Mouse (Mus musculus) liver, embryonic 16.5 days (tissue): ENCODE results near the gene Krtap14. TPM values are rescaled to one million over a fixed set of nuclear protein-coding genes. Genes with fewer than 3 reads are reported as not detected.

Experiments
- ATAC-seq: fragments of 200-750 bp; cut with Nextera tagmentation; 2 replicates; pipeline ENCODE4 v1.8.0; 2017; ENCODE audit warnings: low read depth, mild to moderate bottlenecking, moderate number of reproducible peaks, moderate library complexity
- H3K27ac ChIP-seq: fragments of 300-500 bp; sonication (generic); 2 replicates; pipeline ENCODE4 v1.5.1; 2014; ENCODE audit warnings: mild to moderate bottlenecking, low read length
- H3K27me3 ChIP-seq: fragments of 300-500 bp; sonication (generic); 2 replicates; pipeline ENCODE4 v1.6.1; 2014; ENCODE audit warnings: low read depth, low read length, mixed read lengths; ENCODE audit not compliant: control insufficient read depth, insufficient read depth
- H3K36me3 ChIP-seq: fragments of 300-500 bp; sonication (generic); 2 replicates; pipeline ENCODE4 v1.6.1; 2014; ENCODE audit warnings: mild to moderate bottlenecking; ENCODE audit not compliant: control insufficient read depth, insufficient read depth
- H3K4me1 ChIP-seq: fragments of 300-500 bp; sonication (generic); 2 replicates; pipeline ENCODE4 v1.6.1; 2014; ENCODE audit warnings: low read depth, low read length, mixed read lengths; ENCODE audit not compliant: control insufficient read depth
- H3K4me2 ChIP-seq: fragments of 300-500 bp; sonication (generic); 2 replicates; pipeline ENCODE4 v1.6.1; 2014; ENCODE audit warnings: low read depth, low read length, mixed read lengths
- H3K4me3 ChIP-seq: fragments of 300-500 bp; sonication (generic); 2 replicates; pipeline ENCODE4 v1.5.1; 2014; ENCODE audit warnings: low read depth, mild to moderate bottlenecking, low read length
- H3K9ac ChIP-seq: fragments of 300-500 bp; sonication (generic); 2 replicates; pipeline ENCODE4 v1.6.1; 2014; ENCODE audit warnings: low read depth, low read length
- H3K9me3 ChIP-seq: fragments of 300-500 bp; sonication (generic); replicated peaks from 2 replicates; pipeline ENCODE4 v1.6.1; 2016; ENCODE audit warnings: low read length; ENCODE audit not compliant: control insufficient read depth
- WGBS: fragments of 180-500 bp; shearing (Covaris S2); extraction: QIAGEN DNeasy Blood & Tissue Kit; methylation state at CpG from one replicate; pipeline ENCODE4 v1.1.7; 2014; ENCODE audit not compliant: insufficient replicate concordance; 5-methylcytosine and 5-hydroxymethylcytosine counted together
- polyA plus RNA-seq: library from polyadenylated mRNA; unstranded; fragments of >200 nt; fragmentation: Nextera tagmentation; extraction: Ambion mirVana; gene quantifications from 2 replicates; pipeline ENCODE4 v1.2.1, GENCODE M21; 2015

Krtap14 gene
- polyA plus RNA-seq, 1 experiment from 2014 or later: not detected

DNA sequence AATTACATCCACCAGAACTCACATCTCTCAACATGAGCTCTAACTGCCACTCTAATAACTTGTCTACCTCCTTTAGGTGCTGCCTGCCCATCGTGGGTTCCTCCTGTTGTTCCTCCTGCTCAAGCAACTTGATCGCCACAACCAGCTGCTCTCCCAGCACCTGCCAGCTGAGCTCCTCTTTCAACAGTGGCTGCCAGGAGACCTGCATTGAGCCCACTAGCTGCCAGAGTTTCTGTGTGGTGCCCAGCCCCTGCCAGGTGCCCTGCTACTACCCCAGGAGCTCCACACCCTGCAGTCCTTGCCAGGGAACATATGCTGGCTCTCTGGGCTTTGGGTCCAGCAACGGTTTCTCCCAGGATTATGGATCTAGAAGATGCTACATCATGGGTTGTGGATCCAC, 5.9 kb downstream of the Krtap14 start, which contains the start of gene Krtap15:
Gene Krtap15 (plus strand): TSS at position 150 of the 400 bp plus-strand sequence.
- Histone ChIP-seq H3K4me1 (no peaks in the 10 kb centered on the region), H3K27ac (no peak within 1 kb of the TSS), H3K4me3 (no peak within 1 kb of the TSS), H3K27me3 (no peaks in the 10 kb centered on the region), H3K36me3 (no peaks in the 10 kb centered on the region), H3K4me2 (no peak within 1 kb of the TSS), H3K9ac (no peak within 1 kb of the TSS), H3K9me3 (no peaks in the 10 kb centered on the region)
- 50% methylated on average over 3 of the region's 3 CpGs for WGBS
- no peak for ATAC-seq

GRCm38 (mm10) chr16:88811827-88812226, 14.1 kb downstream of the Krtap14 start, which contains the start of gene Gm20741:
Gm20741 (minus strand) TSS chr16:88812220.
- no peak for ATAC-seq
- Histone ChIP-seq H3K36me3 (no peaks in the 10 kb centered on the region), H3K4me2 (no peak within 1 kb of the TSS), H3K4me3 (no peak within 1 kb of the TSS), H3K27me3 (no peaks in the 10 kb centered on the region), H3K9me3 (no peaks in the 10 kb centered on the region), H3K27ac (no peak within 1 kb of the TSS), H3K9ac (no peak within 1 kb of the TSS), H3K4me1 (no peaks in the 10 kb centered on the region)
- WGBS: 42% methylated on average over 2 of the region's 2 CpGs

DNA sequence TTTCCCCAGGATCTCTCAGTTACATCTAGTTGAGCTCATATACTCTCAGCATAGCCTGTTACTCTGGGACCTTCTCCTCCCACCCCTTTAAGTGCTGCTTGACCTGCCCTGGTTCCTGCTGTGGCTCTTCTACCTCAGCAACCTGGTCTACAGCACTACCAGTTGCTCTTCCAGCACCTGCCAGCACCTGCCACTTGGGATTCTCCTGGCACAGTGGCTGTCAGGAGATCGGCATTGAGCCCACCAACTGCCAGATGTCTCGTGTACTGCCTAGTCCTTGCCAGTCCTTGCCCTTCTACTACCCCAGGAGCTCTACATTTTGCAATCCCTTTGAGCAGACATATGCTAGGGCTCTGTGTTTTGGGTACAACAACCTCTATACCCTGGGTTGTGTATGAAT, 39.2 kb downstream of the Krtap14 start:
- H3K4me3 ChIP-seq: no peak overlapping the region
- no peak overlapping the region for H3K27ac ChIP-seq
- 47% methylated on average over 2 of the region's 2 CpGs for WGBS
- no peaks in the 10 kb centered on the region for H3K4me1 ChIP-seq
- no peak overlapping the region for H3K9ac ChIP-seq
- no peak overlapping the region for H3K4me2 ChIP-seq
- ATAC-seq: no peak
- H3K27me3 ChIP-seq: no peaks in the 10 kb centered on the region
- no peaks in the 10 kb centered on the region for H3K36me3 ChIP-seq
- no peaks in the 10 kb centered on the region for H3K9me3 ChIP-seq

DNA sequence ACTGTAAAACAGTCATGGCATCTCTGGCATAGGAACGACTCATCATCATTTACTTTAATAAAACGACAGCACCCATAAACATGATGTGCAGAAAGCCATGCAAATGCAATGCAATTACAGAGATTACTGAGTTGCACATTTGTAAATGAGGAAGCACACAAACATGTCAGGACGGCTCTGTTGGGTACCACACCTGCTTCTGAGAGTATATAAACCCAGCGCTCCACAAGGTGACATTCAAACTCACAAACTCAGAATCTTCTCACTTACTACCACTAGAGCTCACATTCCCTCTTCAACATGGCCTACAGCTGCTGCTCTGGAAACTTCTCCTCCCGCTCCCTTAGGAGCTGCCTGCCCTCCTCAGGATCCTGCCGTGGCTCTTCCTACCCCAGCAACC, 48.3 kb downstream of the Krtap14 start, which contains the start of gene Gm5965:
Gene Gm5965 (plus strand): TSS at position 301 of the 400 bp plus-strand sequence.
- H3K36me3 ChIP-seq: no peaks in the 10 kb centered on the region
- 58% methylated on average over 5 of the region's 6 CpGs for WGBS
- H3K4me3 ChIP-seq: no peak within 1 kb of the TSS
- no peak within 1 kb of the TSS for H3K27ac ChIP-seq
- no peaks in the 10 kb centered on the region for H3K27me3 ChIP-seq
- no peaks in the 10 kb centered on the region for H3K9me3 ChIP-seq
- ATAC-seq: no peak
- no peak within 1 kb of the TSS for H3K9ac ChIP-seq
- no peaks in the 10 kb centered on the region for H3K4me1 ChIP-seq
- H3K4me2 ChIP-seq: no peak within 1 kb of the TSS

- ATAC-seq: no peak
- WGBS: 52% methylated on average over 2 of the region's 2 CpGs
- no peak within 1 kb of the TSS for H3K9ac ChIP-seq
- no peak within 1 kb of the TSS for H3K4me2 ChIP-seq
- no peaks in the 10 kb centered on the region for H3K4me1 ChIP-seq
- no peaks in the 10 kb centered on the region for H3K9me3 ChIP-seq
- no peaks in the 10 kb centered on the region for H3K36me3 ChIP-seq
- H3K27me3 ChIP-seq: no peaks in the 10 kb centered on the region
- no peak within 1 kb of the TSS for H3K27ac ChIP-seq
- H3K4me3 ChIP-seq: no peak within 1 kb of the TSS
Observed at GRCm38 (mm10) chr16:88774106-88774505, 51.8 kb downstream of the Krtap14 start, which contains the start of gene 2310057N15Rik. 2310057N15Rik (minus strand) TSS chr16:88774206.

Other genes with a start within 250 kb of the Krtap14 start
- gene Krtap24-1, start 213.9 kb downstream of the Krtap14 start, polyA plus RNA-seq: not detected in 2 replicates
- gene 2310079G19Rik, start 198.5 kb downstream of the Krtap14 start, polyA plus RNA-seq: not detected in 2 replicates
- gene Krtap26-1, start 178.3 kb downstream of the Krtap14 start, polyA plus RNA-seq: not detected in 2 replicates
- gene Krtap27-1, start 154.5 kb downstream of the Krtap14 start, polyA plus RNA-seq: not detected in 2 replicates
- not detected in 2 replicates for gene 2310061N02Rik, start 118.2 kb downstream of the Krtap14 start, polyA plus RNA-seq
- gene Krtap13-1, start 97.3 kb downstream of the Krtap14 start, polyA plus RNA-seq: not detected in 2 replicates
- not detected in 2 replicates for gene Krtap13, start 74.5 kb downstream of the Krtap14 start, polyA plus RNA-seq
- 0.09 TPM in 1 of 2 replicates, not detected in the other for gene 2310034C09Rik, start 67.3 kb downstream of the Krtap14 start, polyA plus RNA-seq
- gene 2310057N15Rik, start 51.9 kb downstream of the Krtap14 start, polyA plus RNA-seq: not detected in 2 replicates
- not detected in 2 replicates for gene Gm5965, start 48.2 kb downstream of the Krtap14 start, polyA plus RNA-seq
- not detected in 2 replicates for gene Gm20741, start 13.9 kb downstream of the Krtap14 start, polyA plus RNA-seq
- not detected in 2 replicates for gene Krtap15, start 5.9 kb downstream of the Krtap14 start, polyA plus RNA-seq
- gene Krtap19-1, start 43.3 kb upstream of the Krtap14 start, polyA plus RNA-seq: not detected in 2 replicates
- gene Krtap19-2, start 48.1 kb upstream of the Krtap14 start, polyA plus RNA-seq: not detected in 2 replicates
- not detected in 2 replicates for gene Krtap19-3, start 51.9 kb upstream of the Krtap14 start, polyA plus RNA-seq
- not detected in 2 replicates for gene Krtap19-4, start 58.9 kb upstream of the Krtap14 start, polyA plus RNA-seq
- gene Krtap19-5, start 70.3 kb upstream of the Krtap14 start, polyA plus RNA-seq: not detected in 2 replicates
- not detected in 2 replicates for gene Krtap19-9b, start 106.1 kb upstream of the Krtap14 start, polyA plus RNA-seq
- not detected in 2 replicates for gene Krtap16-3, start 136.7 kb upstream of the Krtap14 start, polyA plus RNA-seq
- gene Krtap22-2, start 184.6 kb upstream of the Krtap14 start, polyA plus RNA-seq: not detected in 2 replicates
- gene Gm10229, start 189.1 kb upstream of the Krtap14 start, polyA plus RNA-seq: not detected in 2 replicates
- gene Krtap6-1, start 205.6 kb upstream of the Krtap14 start, polyA plus RNA-seq: not detected in 2 replicates
- gene Gm10228, start 215.3 kb upstream of the Krtap14 start, polyA plus RNA-seq: not detected in 2 replicates
- gene Krtap6-5, start 221.7 kb upstream of the Krtap14 start, polyA plus RNA-seq: not detected in 2 replicates
- not detected in 2 replicates for gene 1110025L11Rik, start 237.9 kb upstream of the Krtap14 start, polyA plus RNA-seq